Mouse (Mus musculus): ENCODE data around the gene Tmem44.

DNA sequence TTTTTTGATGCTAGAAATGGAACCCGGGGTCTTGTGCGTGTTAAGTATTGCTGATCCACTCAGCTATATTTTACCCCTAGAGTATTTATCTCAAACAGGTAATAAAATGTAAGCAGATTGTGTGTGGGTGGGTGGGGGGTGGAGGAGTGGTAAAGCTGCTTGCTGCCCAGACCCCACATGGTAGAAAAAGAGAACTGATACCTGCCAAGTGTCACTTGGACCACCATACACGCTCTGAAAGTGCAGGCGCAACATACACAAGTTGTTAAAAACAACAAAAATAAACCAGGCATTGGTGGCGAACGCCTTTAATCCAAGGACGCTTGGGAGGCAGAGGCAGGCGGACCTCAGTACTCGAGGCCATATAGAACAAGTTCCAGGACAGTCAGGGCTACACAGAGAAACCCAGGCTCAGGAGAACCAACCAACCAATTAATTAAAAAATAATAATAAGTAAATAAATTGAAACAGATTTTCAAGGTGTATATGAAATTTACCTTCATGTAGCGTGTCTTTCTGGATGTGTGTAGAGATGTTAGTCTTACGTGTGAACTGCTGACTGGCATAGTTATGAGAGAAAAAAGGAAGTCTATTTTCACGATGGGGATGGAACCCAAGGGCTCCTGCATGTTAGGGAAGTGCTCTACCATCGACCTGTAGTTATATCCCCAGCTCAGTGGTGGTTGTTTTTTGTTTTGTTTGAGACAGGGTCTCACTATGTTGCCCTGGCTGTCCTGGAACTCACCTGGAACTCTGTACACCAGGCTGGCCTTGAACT lies 38.9 kb downstream of the Tmem44 start:
- TF ChIP-seq CTCF (IDR thresholded peaks at IDR 0.05; ENCODE audit: borderline replicate concordance, insufficient read depth, low read depth, low read length) (no peak), POLR2A (IDR thresholded peaks at IDR 0.05; ENCODE audit: borderline replicate concordance, insufficient read depth, low read length) (no peak)

All from cerebellum, adult 2 months (tissue).